Mouse (Mus musculus): ENCODE measurements around the gene Gk5. TPM values are rescaled to one million over a fixed set of nuclear protein-coding genes. Genes with fewer than 3 reads are reported as not detected.

Gk5 gene
- polyA plus RNA-seq (2012) = 0.91 and 1.2 TPM in 2 replicates

DNA sequence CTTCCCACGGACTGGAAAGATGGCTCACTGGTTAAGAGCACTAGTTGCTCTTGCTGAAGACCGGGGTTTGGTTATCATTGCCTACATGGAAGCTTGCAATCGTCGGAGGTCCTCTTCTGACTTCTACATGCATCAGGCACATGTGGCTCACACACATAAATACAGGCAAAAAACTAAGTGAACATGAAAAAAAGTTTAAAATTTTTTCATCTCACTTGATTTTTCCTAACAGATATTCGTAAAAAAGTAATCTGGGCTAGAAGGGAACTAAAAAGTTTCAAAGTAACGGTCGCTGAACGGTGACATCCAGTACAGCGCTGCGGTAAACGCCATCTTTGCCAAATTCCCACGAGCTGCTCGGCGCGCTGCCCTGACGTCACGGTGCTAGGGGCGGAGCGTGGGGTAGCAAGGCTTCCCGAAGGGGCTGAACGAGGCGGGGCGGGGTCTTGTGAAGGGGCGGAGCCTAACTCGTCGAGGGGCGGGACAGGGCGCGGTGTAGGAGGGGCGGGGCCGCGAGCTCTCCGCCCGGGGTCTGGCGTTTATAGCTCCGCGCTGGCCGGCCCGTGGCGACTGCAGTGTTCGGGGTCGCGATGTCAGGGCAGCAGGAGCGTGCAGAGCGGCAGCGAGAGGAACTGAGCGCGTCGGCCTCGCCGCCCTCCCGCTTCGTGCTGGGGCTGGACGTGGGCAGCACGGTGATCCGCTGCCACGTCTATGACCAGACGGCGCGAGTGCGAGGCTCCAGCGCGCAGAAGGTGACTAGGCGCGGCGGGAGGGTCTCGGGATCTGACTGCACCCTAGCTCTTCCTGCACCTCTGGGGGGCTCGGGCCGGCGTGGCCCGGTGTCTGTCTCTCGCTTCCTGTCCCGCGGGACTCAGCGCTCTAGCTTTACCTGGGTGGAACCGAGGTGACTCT is at the start of gene Gk5:
Gene Gk5, plus strand, starts transcription at position 502 of the 912 bp plus-strand sequence.
- TF ChIP-seq GATA1 (IDR thresholded peaks at IDR 0.05; ENCODE audit: low read length) = no peak

GRCm38 (mm10) chr9:96078752-96079315 is 40.3 kb upstream of the Gk5 start:
- no peak for TF ChIP-seq GATA1 (IDR thresholded peaks at IDR 0.05; ENCODE audit: low read length)

- no peak for TF ChIP-seq GATA1 (IDR thresholded peaks at IDR 0.05; ENCODE audit: low read length)
Measured at GRCm38 (mm10) chr9:96085293-96085692, 33.9 kb upstream of the Gk5 start.

DNA sequence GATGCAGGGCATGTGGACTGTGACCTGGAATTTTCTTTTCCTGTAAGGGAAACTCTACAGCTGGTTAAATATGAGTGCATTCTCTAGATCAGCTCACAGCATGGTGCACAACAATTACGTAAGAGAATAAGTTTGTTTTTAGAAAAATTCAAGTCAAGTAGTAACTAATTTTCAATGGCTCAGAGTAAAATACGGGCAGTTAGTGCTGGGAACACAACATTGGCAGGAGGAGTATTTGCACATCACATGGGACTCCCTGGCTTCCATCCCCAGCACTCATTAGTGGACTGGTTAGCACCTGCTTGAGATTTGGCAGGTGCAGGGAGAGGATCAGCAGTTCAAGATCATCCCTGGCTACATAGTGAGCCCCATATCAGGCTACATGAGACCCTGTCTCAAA is 31.5 kb upstream of the Gk5 start:
- no peak for TF ChIP-seq GATA1 (IDR thresholded peaks at IDR 0.05; ENCODE audit: low read length)

DNA sequence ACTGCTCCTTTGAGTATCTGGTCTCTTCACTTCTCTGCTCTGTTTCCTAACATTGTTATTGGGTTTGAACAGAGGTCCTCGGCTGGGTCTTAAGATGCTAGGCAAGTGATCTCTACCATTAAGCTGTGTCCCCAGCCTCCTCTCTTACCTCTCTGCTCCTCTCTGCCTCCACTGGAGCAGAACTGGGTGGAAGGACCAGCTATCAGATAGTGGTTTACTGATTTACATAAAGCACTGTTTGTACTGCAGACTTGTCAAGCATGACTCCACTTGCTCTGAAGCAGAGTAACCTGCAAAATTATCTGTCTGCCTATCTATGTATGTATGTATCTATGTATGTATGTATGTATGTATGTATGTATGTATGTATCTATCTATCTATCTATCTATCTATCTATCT is 25.9 kb upstream of the Gk5 start:
- no peak for TF ChIP-seq GATA1 (IDR thresholded peaks at IDR 0.05; ENCODE audit: low read length)

DNA sequence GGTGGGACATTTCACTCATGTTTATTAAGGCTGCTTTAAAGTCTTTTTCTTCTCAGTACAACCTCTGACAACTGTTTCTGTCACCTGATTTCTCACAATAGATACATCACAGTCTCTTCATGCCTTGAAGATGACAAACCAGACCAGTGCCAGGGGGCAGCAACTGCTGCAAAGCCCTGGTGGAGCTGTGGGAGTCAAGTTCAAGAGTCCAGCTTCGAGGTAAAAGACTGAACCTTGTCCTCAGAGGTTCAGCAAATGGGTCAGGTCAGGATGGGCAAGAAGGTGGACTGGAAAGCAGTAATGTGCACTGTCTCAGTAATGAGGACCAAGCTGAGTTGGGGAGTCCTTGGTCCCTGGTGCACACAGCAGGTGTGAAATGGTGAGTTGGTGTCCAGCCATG is 24.8 kb upstream of the Gk5 start:
- no peak for TF ChIP-seq GATA1 (IDR thresholded peaks at IDR 0.05; ENCODE audit: low read length)

DNA sequence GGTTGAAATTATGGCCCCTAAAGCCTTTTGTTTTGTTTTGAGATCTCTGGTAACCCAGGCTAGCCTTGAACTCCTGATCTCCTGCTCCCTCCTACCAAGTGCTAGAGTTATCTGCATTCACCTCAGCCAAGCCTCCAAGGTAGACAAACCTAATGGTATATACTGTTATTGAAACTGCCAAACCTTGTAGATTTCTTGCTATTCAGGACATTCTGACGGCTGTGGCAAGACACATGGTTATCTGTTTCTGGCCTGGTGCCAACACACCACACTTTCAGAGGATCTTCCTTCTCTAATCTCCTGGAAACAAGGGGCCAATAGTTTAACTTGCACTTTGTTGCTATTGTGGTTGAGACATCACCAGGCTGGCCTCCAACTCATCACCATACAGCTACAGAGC is 24.0 kb upstream of the Gk5 start:
- TF ChIP-seq GATA1 (IDR thresholded peaks at IDR 0.05; ENCODE audit: low read length) = no peak

DNA sequence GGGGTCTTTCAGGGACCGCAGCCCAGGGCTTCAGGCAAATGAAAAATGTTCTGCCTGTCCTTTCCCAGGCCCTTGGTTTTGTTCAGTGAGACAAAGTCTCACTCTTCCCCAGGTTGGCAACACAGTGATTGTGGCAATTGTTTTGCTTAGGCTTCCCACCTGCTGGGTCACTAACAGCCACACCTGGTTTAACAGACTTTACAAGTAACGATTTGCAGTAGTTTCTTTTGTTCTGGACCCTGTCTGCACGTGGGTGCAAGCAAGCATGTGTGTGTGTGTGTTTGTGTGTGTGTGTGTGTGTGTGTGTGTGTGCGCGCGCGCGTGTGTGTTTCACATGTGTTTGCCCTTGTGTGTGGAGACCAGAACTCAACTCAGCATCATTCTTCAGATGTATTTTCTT is 16.3 kb upstream of the Gk5 start:
- TF ChIP-seq GATA1 (IDR thresholded peaks at IDR 0.05; ENCODE audit: low read length) = no peak

DNA sequence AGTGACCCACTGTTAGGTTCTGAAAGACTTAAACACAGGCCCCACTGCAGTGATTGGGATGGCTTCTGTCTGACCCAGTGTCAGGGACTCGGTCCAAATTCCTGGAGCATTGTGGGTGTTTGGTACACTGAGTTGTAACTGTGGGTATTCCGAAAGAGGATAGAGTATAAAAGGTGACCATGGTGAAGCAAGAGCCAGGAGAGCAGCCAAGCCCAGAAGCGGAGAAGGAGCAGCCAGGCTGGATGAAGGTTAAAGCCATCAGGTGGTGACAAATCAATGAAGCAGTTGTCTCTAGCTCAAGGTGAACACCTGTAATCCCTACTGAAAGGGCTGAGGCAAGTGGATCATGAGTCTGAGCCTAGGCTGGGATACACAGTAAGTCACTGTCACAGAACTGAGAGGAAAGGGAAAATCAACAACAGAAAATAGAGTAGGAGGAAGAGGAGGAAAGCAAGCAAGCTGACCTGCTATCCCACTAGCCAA is 6.2 kb upstream of the Gk5 start:
- no peak for TF ChIP-seq GATA1 (IDR thresholded peaks at IDR 0.05; ENCODE audit: low read length)

DNA sequence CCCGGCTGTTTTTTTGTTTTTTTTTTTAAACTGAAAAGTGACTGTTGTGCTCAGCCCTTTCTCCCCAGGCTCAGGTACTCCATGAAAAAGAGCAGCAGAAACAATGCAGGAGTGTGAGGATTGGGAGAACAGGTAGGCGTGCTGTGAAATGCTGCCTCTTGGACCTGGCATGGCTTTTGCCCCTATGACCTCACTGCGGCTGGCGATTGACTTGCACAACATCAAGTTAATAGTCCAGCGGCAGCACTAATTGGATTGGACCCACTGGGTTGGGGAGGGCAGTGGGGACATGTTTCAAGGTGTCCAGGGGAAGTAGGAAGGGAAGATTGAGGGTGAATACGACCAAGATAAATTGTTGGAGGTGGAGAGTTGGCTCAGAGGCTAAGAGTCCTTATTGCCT is 2.4 kb upstream of the Gk5 start:
- TF ChIP-seq GATA1 (IDR thresholded peaks at IDR 0.05; ENCODE audit: low read length) = no peak

- TF ChIP-seq GATA1 (IDR thresholded peaks at IDR 0.05; ENCODE audit: low read length) = no peak
Measured at GRCm38 (mm10) chr9:96118216-96118615, 946 bp upstream of the Gk5 start.

DNA sequence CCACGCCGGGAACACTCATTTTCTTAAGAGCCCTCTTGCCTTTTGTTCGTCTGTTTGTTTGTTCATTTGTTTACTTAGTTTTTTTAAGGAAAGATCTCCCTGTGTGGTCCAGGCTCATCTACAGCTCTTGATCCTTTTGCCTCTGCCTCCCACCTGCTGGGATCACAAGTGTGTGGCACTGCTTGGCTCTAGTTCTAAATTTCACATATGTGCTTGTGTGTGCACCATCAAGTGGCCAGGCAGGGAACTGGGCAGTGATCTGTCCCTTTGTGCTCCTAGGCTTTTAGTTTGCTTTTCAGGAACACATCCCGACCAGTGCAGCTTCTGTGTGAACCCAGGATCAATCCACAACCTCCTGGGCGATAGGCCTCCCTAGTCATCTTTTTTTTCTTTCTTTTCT is 8.8 kb downstream of the Gk5 start:
- TF ChIP-seq GATA1 (IDR thresholded peaks at IDR 0.05; ENCODE audit: low read length) = no peak

GRCm38 (mm10) chr9:96132956-96133603 is 13.9 kb downstream of the Gk5 start:
- no peak for TF ChIP-seq GATA1 (IDR thresholded peaks at IDR 0.05; ENCODE audit: low read length)

DNA sequence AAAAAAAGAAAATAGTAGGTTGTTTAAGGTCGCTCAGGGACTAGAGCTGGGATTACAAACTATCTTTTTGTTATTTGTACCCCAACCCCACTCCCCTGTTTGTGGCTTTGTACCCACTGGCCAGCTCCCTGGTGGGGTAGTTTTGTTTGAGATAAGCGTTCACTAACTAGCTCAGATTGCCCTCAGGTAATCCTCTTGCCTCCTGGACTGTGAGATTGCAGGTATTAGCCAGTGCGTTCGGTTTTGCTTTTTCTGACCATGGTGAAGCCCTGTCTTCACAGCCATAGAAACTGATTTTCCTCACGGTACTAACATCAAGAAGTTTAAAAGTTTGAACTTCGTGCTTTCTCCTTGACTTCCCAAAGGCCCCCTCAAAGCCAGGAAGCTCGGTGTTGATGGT is 15.3 kb downstream of the Gk5 start:
- no peak for TF ChIP-seq GATA1 (IDR thresholded peaks at IDR 0.05; ENCODE audit: low read length)

DNA sequence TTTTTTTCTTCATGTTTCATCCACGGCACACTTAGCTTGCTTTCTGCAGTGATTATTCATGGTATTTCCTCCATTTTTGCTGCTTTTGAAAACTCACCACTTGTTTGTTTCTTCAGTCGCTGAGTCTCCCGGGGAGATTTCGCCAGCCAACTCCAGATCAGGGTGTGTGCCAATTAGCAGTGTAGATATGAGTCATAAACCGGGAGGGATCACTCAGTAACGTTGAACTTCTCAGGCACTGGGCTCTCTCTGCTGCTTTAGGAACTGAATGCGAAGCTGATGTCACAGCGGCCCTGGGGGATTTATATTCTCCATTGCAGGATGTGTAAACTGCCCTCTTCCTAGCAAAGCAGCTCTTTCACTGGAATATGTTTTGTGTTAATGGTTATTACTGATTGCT is 15.8 kb downstream of the Gk5 start:
- no peak for TF ChIP-seq GATA1 (IDR thresholded peaks at IDR 0.05; ENCODE audit: low read length)

DNA sequence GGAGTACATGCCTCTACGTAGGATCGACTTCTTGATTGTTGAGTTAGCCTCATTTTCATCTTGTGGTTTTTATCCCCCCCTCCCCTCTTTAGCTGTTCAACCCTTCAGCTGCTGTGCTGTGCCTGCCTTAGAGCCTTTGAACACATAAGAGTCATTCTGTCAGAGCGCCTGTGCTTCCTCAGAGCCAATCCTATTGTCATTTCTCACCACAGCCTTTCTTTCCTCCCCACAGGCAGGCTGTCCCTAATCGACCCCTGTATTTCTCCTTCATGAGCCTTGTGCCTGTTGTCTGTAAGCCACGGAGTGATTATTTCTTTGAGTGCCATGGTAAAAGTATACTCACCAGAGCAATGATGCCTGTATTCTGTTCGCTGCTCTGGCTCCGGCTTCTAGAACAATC is 16.3 kb downstream of the Gk5 start:
- no peak for TF ChIP-seq GATA1 (IDR thresholded peaks at IDR 0.05; ENCODE audit: low read length)
